Mouse (Mus musculus) testis, adult 2 months (tissue): ENCODE data around the gene Ncf2. TPM values are rescaled to one million over a fixed set of nuclear protein-coding genes. Genes with fewer than 3 reads are reported as not detected.
A peak's percentile ranks its signal among the peaks of the same experiment; 100 is the strongest.

Experiments
- H3K27ac ChIP-seq: fragments of 200-500 bp; 2 replicates; pipeline ENCODE4 v1.5.1; 2012; ENCODE audit warnings: low read depth, low read length; ENCODE audit not compliant: control insufficient read depth, insufficient read depth
- H3K27me3 ChIP-seq: fragments of 200-500 bp; 2 replicates; pipeline ENCODE4 v1.6.1; 2012; ENCODE audit warnings: mild to moderate bottlenecking, low read length, moderate library complexity; ENCODE audit not compliant: control insufficient read depth, insufficient read depth
- H3K36me3 ChIP-seq: fragments of 200-500 bp; 2 replicates; pipeline ENCODE4 v1.6.1; 2012; ENCODE audit warnings: mild to moderate bottlenecking, low read length; ENCODE audit not compliant: control insufficient read depth, insufficient read depth
- H3K4me1 ChIP-seq: fragments of 200-500 bp; 2 replicates; pipeline ENCODE4 v1.6.1; 2012; ENCODE audit warnings: low read length; ENCODE audit not compliant: control insufficient read depth, insufficient read depth
- H3K4me3 ChIP-seq: fragments of 200-500 bp; 2 replicates; pipeline ENCODE4 v1.5.1; 2012; ENCODE audit warnings: low read depth, mild to moderate bottlenecking, low read length, moderate library complexity, mixed read lengths; ENCODE audit not compliant: control insufficient read depth
- CTCF ChIP-seq: fragments of 200-500 bp; IDR thresholded peaks from 2 replicates; pipeline ENCODE4 v1.5.1; 2012; ENCODE audit warnings: low read depth, mild to moderate bottlenecking, inconsistent platforms, low read length, moderate library complexity; ENCODE audit not compliant: control insufficient read depth, insufficient read depth, insufficient replicate concordance
- POLR2A ChIP-seq: fragments of 200-500 bp; IDR thresholded peaks from 2 replicates; pipeline ENCODE4 v1.6.1; 2012; ENCODE audit warnings: low read depth, mild to moderate bottlenecking, inconsistent platforms, low read length, moderate library complexity; ENCODE audit not compliant: control insufficient read depth
- polyA plus RNA-seq: library from polyadenylated mRNA; depleted of rRNA; stranded (reverse); fragments of >200 nt; gene quantifications from 2 replicates; pipeline ENCODE4 v1.2.3, GENCODE M21; 2012

The Ncf2 gene
- polyA plus RNA-seq, 1 experiment = 0.44 TPM

DNA sequence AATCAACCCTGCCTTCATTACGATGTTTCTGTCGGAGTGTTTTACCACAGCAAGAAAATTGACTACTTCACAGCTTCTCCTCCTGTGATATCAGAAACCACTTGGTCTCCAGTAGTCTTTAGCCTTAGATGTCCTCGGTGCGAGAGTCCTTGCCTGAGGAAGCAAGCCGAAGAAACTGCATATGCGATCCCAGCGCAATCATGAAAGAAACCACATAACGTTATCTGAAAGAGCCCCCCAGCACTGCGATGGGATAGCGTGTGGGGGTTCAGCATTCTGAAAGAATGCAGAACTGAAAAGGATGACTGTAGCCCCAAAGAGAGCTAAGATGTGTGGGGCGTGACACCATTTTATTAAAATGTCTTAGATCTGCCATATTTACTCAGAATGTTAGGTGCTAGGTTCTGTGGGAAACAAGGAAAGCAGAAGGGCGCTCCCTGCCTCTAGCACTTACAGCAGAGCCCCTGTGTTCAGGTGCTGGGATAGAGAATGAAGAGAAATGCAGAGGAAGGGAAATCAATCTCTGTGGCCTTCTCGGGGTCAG lies 711 bp downstream of the Ncf2 start:
- Histone ChIP-seq H3K27ac (no peak overlapping the region), H3K4me3 (no peak overlapping the region), H3K27me3 (no peaks in the 10 kb centered on the region), H3K36me3 (no peaks in the 10 kb centered on the region), H3K4me1 (no peaks in the 10 kb centered on the region)
- TF ChIP-seq CTCF (no peak), POLR2A (no peak)

DNA sequence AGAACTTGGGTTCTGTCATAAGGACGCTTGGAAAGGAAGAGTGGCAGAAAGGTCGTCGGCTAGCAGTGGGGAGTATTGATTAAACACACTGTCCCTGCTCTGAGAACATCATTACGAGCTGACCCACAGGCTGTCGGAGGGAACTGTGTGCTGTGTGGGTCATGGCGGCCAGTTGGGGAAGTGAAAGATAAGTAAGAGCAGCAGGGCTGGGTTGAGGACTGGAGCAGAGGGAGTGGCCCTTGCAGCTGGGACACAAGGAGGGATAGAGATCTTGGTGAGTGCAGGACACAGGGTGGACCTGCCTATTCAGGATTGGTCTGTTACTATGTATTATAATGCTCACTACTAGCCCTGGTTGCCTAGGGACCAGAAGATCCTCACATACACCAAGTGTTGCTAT lies 4.9 kb downstream of the Ncf2 start:
- no peak for TF ChIP-seq CTCF
- no peak for TF ChIP-seq POLR2A
- no peaks in the 10 kb centered on the region for H3K36me3 ChIP-seq
- no peak overlapping the region for H3K4me3 ChIP-seq
- no peak overlapping the region for H3K27ac ChIP-seq
- H3K27me3 ChIP-seq = no peaks in the 10 kb centered on the region
- no peaks in the 10 kb centered on the region for H3K4me1 ChIP-seq

DNA sequence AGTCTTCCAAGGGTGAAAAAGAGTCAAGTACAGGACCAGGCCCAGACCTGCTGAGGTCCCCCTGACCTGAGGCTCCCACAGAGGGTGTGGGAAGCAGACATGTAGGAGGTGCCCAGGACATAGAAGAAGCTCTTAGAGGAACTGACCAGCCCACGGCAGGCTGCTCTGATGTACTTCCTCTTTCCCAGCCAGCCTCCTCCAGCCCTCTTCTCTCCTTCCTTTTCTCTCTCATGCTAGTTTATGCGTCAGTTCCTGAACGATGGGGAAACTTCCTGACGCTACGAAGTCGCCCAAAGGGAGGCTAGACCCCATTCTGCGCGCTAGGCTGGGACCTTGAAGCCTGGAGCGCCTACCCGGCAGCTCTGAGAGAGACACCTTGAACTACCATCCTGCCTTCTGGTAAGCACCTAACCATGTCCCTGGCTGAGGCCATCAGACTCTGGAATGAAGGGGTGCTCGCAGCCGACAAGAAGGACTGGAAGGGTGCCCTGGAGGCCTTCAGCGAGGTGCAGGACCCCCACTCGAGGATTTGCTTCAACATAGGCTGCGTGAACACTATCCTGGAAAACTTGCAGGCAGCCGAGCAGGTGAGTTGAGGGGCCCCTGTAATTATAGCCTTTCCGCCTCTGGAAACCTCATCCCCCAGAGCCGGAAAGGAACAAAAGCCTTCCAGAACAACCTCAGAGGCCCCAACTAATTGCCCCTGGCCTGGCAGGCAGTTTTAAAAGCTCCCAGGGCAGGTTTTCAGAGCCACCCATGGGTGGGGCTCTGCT lies 7.8 kb downstream of the Ncf2 start:
- H3K4me1 ChIP-seq = no peaks in the 10 kb centered on the region
- peak overlapping the region; percentile 15 for H3K4me3 ChIP-seq
- no peaks in the 10 kb centered on the region for H3K27me3 ChIP-seq
- no peak overlapping the region for H3K27ac ChIP-seq
- TF ChIP-seq CTCF (no peak), POLR2A (no peak)
- no peaks in the 10 kb centered on the region for H3K36me3 ChIP-seq

DNA sequence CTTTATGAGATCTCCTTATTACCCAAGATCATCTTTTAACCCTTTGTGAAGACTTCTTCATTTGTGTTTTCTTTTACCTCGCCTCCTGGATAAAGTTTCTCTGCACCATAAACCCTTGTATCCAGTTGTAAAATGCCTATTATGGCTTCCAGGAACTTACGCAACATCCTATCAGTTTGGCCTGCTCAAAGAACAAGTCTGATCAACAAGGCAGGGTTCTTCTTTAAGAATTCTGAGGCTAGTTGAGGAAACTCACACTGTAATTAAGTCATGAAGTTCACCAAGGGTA lies 8.3 kb downstream of the Ncf2 start:
- H3K27ac ChIP-seq = no peak overlapping the region

DNA sequence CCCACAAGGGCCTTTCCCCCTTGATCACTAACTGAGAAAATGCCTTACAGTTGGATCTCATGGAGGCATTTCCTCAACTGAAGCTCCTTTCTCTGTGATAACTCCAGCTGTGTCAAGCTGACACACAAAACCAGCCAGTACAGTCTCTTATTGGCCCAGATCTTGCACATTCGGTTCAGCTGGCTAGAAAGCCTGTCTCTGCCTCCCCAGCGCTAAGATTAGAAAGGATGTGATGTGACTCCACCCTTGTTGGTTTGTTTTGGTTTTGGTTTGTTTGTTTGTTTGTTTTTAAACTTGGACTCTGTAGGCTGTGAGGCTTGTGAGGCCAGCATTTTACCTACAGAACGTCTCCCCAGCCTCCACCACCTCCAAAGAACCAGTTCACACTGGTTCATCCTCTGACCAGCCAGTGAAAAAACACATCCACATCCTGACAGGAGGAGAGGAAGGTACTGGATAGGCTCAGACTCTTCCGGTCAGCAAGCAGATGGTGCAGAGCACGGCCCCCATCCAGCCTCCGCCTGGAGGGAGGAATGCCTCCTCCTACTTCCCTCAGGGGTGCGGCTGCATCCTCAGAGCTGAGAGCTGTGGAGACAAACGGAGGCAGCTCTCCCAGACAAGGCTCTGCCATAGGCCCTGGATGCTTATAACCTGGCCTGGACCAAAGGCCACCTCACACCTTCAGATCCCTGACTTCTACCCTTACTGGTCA lies 9.7 kb downstream of the Ncf2 start:
- no peaks in the 10 kb centered on the region for H3K36me3 ChIP-seq

More for the DNA sequence above, 8.3 kb downstream of the Ncf2 start:
- Histone ChIP-seq H3K27me3 (no peaks in the 10 kb centered on the region), H3K36me3 (no peaks in the 10 kb centered on the region), H3K4me1 (no peaks in the 10 kb centered on the region), H3K4me3 (no peak overlapping the region)
- TF ChIP-seq POLR2A = no peak
- TF ChIP-seq CTCF = no peak

DNA sequence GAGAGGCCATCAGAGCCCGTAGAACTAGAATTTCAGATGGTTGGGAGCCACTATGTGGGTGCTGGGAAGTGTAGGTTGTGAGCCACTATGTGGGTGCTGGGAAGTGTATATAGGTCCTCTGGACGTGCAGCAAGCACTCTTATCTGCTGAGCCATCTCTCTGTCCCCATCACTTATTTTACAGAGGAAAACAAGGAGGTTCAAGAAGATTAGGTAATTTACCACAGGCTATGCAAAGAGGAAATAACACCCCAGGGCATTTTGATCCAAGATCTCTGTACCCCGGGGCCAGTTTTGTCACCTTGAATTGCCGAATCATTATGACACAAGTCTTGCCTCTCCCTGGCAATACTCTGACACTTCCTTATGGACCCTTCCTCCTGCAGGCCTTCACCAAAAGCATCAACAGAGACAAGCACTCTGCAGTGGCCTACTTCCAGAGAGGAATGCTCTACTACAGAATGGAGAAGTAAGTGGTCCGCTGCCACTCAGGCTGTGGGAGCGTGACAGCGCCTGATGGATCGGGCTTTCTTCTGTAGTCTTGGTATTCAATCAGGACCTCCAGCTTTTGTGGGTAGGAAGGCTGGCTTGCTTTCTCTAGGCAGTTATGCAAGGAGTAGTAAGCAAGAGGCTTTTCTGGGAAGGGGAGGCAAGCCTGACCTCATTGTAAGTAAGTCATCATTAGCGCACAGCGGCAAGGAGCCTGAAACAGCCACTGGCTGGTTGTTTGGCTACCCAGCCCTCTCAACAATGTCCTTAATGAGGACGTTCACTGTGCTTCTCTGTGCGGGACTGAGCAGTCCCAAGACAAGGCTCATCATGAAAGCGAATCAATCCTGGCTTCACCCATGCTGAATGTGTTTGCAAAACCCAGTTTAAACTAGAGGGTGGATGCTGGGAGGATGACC lies 10.8 kb downstream of the Ncf2 start:
- Histone ChIP-seq H3K4me1 (no peaks in the 10 kb centered on the region), H3K27ac (no peak overlapping the region)

More for the DNA sequence above, 9.7 kb downstream of the Ncf2 start:
- TF ChIP-seq POLR2A = no peak
- Histone ChIP-seq H3K4me3 (no peak overlapping the region), H3K4me1 (no peaks in the 10 kb centered on the region), H3K27me3 (no peaks in the 10 kb centered on the region), H3K27ac (no peak overlapping the region)

DNA sequence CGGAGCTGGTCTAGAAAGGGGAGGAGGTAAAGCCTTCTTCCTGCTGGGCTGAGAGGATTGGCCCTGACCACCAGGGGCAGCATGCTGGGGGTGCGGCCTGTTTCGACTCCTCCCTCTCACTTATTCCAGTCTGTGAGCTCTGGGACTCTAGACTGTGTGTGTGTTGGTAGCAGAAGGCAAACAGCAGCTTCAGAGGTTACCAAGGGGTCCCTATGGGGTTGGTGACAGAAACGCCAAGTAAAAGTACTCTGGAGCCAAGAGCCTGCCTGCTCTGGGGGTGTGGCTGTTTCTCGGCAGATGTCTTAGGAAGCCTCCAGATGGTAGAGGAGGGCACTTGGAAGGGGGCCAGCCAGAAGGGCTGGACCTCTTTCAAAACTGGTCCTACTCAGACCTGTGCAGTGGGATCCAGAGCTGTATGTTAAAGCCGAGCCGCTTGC lies 15.3 kb downstream of the Ncf2 start:
- no peak overlapping the region for H3K4me3 ChIP-seq
- H3K4me1 ChIP-seq = no peaks in the 10 kb centered on the region
- no peak overlapping the region for H3K27ac ChIP-seq
- no peaks in the 10 kb centered on the region for H3K36me3 ChIP-seq
- TF ChIP-seq POLR2A = no peak
- peak; percentile 39; the same call in 1 of the 2 replicates for TF ChIP-seq CTCF
- H3K27me3 ChIP-seq = no peaks in the 10 kb centered on the region

More for the DNA sequence above, 10.8 kb downstream of the Ncf2 start:
- H3K27me3 ChIP-seq = no peaks in the 10 kb centered on the region
- H3K4me3 ChIP-seq = no peak overlapping the region
- H3K36me3 ChIP-seq = no peaks in the 10 kb centered on the region
- TF ChIP-seq POLR2A = no peak
- no peak for TF ChIP-seq CTCF
